Mouse (Mus musculus): Measurements from ENCODE around the gene Man1a. TPM values are rescaled to one million over a fixed set of nuclear protein-coding genes. Genes with fewer than 3 reads are reported as not detected.

Man1a gene
- polyA plus RNA-seq, 1 experiment from 2014 or later, result 5.8 TPM

DNA sequence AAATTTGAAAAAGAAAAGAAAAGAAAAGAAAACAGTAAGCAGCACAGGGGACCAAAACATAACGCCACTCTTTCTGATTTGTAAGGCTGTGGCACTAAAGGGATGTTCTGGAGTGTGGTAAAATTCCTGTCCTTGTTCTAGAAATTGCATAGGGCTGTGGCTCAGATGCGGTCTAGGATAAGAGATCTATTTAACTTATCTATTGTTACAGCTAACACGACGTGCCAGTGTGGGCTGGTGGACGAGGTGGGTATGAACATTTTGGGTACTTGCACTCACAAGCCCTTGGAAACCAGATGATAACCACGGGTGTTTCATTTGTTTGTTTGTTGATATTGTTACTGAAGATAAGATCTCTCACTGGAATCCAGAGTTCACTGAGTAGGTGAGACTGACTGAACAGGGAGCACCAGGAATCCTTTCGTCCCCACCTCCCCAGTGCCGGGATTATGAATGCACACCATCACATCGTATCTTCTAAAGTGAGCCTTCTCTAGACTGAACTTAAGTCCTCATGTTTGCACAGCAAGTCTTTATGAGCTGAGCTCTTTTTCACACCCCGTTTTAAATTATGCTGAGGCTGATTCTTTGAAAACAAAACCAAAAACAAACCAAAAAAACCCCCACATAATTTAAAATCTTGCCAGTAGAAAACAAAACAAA lies 38.9 kb downstream of the Man1a start:
- DNase-seq, result no peak
- no peak overlapping the region for H3K27ac ChIP-seq (replicated peaks; ENCODE audit: low read depth, low read length)
- no peaks in the 10 kb centered on the region for H3K9me3 ChIP-seq (ENCODE audit: control insufficient read depth, low read length)
- no peak overlapping the region for H3K4me2 ChIP-seq (ENCODE audit: low read length)
- no peaks in the 10 kb centered on the region for H3K27me3 ChIP-seq (ENCODE audit: control insufficient read depth, insufficient read depth, low read length)
- no peak for ATAC-seq (ENCODE audit: low FRiP score, low TSS enrichment)
- WGBS, result 89% methylated on average over 10 of the region's 10 CpGs
- H3K4me3 ChIP-seq (replicated peaks; ENCODE audit: low read depth, low read length), result no peak overlapping the region
- H3K4me1 ChIP-seq (ENCODE audit: control insufficient read depth, insufficient read depth, low read length), result no peaks in the 10 kb centered on the region
- H3K36me3 ChIP-seq (ENCODE audit: control insufficient read depth, insufficient read depth, low read length), result no peaks in the 10 kb centered on the region
- H3K9ac ChIP-seq (replicated peaks; ENCODE audit: low read length), result no peak overlapping the region

- H3K4me3 ChIP-seq (replicated peaks; ENCODE audit: low read depth, low read length), result no peak overlapping the region
- DNase-seq, result no peak
- H3K27ac ChIP-seq (replicated peaks; ENCODE audit: low read depth, low read length), result no peak overlapping the region
- 95% methylated on average over 1 of the region's 1 CpGs for WGBS
- H3K4me2 ChIP-seq (ENCODE audit: low read length), result no peak overlapping the region
- no peaks in the 10 kb centered on the region for H3K27me3 ChIP-seq (ENCODE audit: control insufficient read depth, insufficient read depth, low read length)
- no peaks in the 10 kb centered on the region for H3K4me1 ChIP-seq (ENCODE audit: control insufficient read depth, insufficient read depth, low read length)
- no peak for ATAC-seq (ENCODE audit: low FRiP score, low TSS enrichment)
- H3K9ac ChIP-seq (replicated peaks; ENCODE audit: low read length), result no peak overlapping the region
- H3K36me3 ChIP-seq (ENCODE audit: control insufficient read depth, insufficient read depth, low read length), result no peaks in the 10 kb centered on the region
- H3K9me3 ChIP-seq (ENCODE audit: control insufficient read depth, low read length), result no peaks in the 10 kb centered on the region
Measured at GRCm38 (mm10) chr10:54035586-54035985, 40.8 kb downstream of the Man1a start.

- Histone ChIP-seq H3K9me3 (ENCODE audit: control insufficient read depth, low read length) (no peaks in the 10 kb centered on the region), H3K9ac (replicated peaks; ENCODE audit: low read length) (no peak overlapping the region), H3K36me3 (ENCODE audit: control insufficient read depth, insufficient read depth, low read length) (no peaks in the 10 kb centered on the region), H3K27ac (replicated peaks; ENCODE audit: low read depth, low read length) (no peak overlapping the region), H3K4me3 (replicated peaks; ENCODE audit: low read depth, low read length) (no peak overlapping the region), H3K4me2 (ENCODE audit: low read length) (no peak overlapping the region), H3K4me1 (ENCODE audit: control insufficient read depth, insufficient read depth, low read length) (no peaks in the 10 kb centered on the region), H3K27me3 (ENCODE audit: control insufficient read depth, insufficient read depth, low read length) (no peaks in the 10 kb centered on the region)
- WGBS, result 78% methylated on average over 2 of the region's 2 CpGs
- DNase-seq (no peak), ATAC-seq (ENCODE audit: low FRiP score, low TSS enrichment) (no peak)
Measured at GRCm38 (mm10) chr10:54034779-54035178, 41.6 kb downstream of the Man1a start.

DNA sequence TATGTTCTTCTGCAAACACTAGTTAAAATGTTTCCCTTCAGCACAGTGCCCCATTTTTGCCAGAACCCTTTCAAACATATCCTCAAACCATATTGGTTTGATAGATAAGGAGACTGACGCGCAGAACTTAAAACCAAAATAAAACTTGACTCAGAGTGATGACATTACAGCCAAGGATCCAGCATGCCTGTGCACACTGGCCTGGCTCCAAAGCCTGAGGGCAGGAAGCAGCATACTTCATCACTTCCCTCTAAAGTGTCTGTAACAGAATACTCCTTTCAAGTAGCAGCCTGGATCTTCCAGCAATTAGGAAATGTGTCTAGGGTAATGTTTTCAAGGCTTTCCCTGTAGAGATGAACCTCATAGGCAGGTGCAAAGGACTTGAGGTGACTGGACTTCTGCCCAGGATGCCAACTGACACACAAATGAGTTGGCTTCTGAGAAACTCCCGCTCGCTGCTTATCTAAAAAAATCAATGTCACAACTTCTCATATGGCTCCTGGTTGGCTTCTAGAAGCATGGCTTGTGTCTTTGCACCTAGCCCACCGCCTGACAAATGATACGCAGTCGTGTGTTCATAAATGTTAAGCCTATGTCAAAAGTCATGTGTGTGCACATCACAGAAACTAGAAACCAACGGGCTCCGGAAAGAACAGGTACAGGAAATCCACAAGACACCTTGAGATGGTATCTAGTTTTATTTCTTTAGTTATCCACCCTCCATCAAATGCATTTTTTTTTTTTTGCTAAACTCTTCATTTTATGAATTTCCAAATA lies 43.9 kb downstream of the Man1a start:
- Histone ChIP-seq H3K4me3 (replicated peaks; ENCODE audit: low read depth, low read length) (no peak overlapping the region), H3K27me3 (ENCODE audit: control insufficient read depth, insufficient read depth, low read length) (no peaks in the 10 kb centered on the region), H3K4me1 (ENCODE audit: control insufficient read depth, insufficient read depth, low read length) (no peaks in the 10 kb centered on the region), H3K9ac (replicated peaks; ENCODE audit: low read length) (no peak overlapping the region), H3K27ac (replicated peaks; ENCODE audit: low read depth, low read length) (no peak overlapping the region), H3K36me3 (ENCODE audit: control insufficient read depth, insufficient read depth, low read length) (no peaks in the 10 kb centered on the region), H3K4me2 (ENCODE audit: low read length) (no peak overlapping the region), H3K9me3 (ENCODE audit: control insufficient read depth, low read length) (no peaks in the 10 kb centered on the region)
- no peak for DNase-seq
- 94% methylated on average over 9 of the region's 9 CpGs for WGBS
- no peak for ATAC-seq (ENCODE audit: low FRiP score, low TSS enrichment)

- Histone ChIP-seq H3K36me3 (ENCODE audit: control insufficient read depth, insufficient read depth, low read length) (no peaks in the 10 kb centered on the region), H3K27ac (replicated peaks; ENCODE audit: low read depth, low read length) (no peak overlapping the region), H3K9ac (replicated peaks; ENCODE audit: low read length) (no peak overlapping the region), H3K9me3 (ENCODE audit: control insufficient read depth, low read length) (no peaks in the 10 kb centered on the region), H3K4me2 (ENCODE audit: low read length) (no peak overlapping the region), H3K27me3 (ENCODE audit: control insufficient read depth, insufficient read depth, low read length) (no peaks in the 10 kb centered on the region), H3K4me3 (replicated peaks; ENCODE audit: low read depth, low read length) (no peak overlapping the region), H3K4me1 (ENCODE audit: control insufficient read depth, insufficient read depth, low read length) (no peaks in the 10 kb centered on the region)
- no peak for DNase-seq
- WGBS, result 92% methylated on average over 4 of the region's 4 CpGs
- no peak for ATAC-seq (ENCODE audit: low FRiP score, low TSS enrichment)
Measured at GRCm38 (mm10) chr10:54028866-54029265, 47.5 kb downstream of the Man1a start.

DNA sequence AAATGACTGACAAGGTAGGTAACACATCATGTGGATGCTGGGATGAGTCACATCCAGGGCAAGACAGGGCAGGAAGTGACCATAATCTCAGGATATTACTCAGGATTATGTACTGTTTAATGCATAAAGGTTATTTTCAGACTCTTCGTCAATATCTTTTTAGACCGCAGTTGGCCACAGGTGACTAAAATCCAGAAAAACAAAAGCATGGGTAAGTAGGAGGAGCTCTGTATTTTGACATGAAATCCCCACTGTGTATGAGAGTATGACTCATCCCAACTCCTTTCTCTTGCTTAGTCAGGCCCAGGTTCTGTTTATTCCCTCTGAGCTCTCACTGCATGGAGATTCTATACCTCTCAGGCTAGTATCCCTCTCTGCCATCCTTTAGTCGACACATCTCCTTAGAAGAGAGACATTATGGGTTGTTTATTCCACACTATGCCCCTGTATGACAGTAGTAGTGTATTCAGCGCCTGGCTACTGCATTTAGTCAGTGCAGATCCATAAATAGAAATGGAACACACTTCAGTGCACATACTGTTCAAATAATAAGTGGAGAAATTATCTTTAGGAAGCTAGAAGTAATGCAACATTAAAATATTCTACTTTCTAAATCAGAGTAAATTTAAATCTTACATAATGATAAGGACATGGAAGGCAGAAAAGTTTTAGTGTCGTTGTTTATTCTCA lies 49.5 kb downstream of the Man1a start:
- WGBS, result 89% methylated on average over 5 of the region's 5 CpGs
- Histone ChIP-seq H3K4me2 (ENCODE audit: low read length) (no peak overlapping the region), H3K27ac (replicated peaks; ENCODE audit: low read depth, low read length) (no peak overlapping the region), H3K27me3 (ENCODE audit: control insufficient read depth, insufficient read depth, low read length) (no peaks in the 10 kb centered on the region), H3K9me3 (ENCODE audit: control insufficient read depth, low read length) (no peaks in the 10 kb centered on the region), H3K4me1 (ENCODE audit: control insufficient read depth, insufficient read depth, low read length) (no peaks in the 10 kb centered on the region), H3K9ac (replicated peaks; ENCODE audit: low read length) (no peak overlapping the region), H3K36me3 (ENCODE audit: control insufficient read depth, insufficient read depth, low read length) (no peaks in the 10 kb centered on the region), H3K4me3 (replicated peaks; ENCODE audit: low read depth, low read length) (no peak overlapping the region)
- DNase-seq (no peak), ATAC-seq (ENCODE audit: low FRiP score, low TSS enrichment) (no peak)

GRCm38 (mm10) chr10:54026101-54026500 lies 50.3 kb downstream of the Man1a start:
- H3K4me1 ChIP-seq (ENCODE audit: control insufficient read depth, insufficient read depth, low read length), result no peaks in the 10 kb centered on the region
- no peak for DNase-seq
- H3K9ac ChIP-seq (replicated peaks; ENCODE audit: low read length), result no peak overlapping the region
- H3K27ac ChIP-seq (replicated peaks; ENCODE audit: low read depth, low read length), result no peak overlapping the region
- no peaks in the 10 kb centered on the region for H3K36me3 ChIP-seq (ENCODE audit: control insufficient read depth, insufficient read depth, low read length)
- no peaks in the 10 kb centered on the region for H3K27me3 ChIP-seq (ENCODE audit: control insufficient read depth, insufficient read depth, low read length)
- WGBS, result 89% methylated on average over 4 of the region's 4 CpGs
- H3K4me3 ChIP-seq (replicated peaks; ENCODE audit: low read depth, low read length), result no peak overlapping the region
- H3K9me3 ChIP-seq (ENCODE audit: control insufficient read depth, low read length), result no peaks in the 10 kb centered on the region
- H3K4me2 ChIP-seq (ENCODE audit: low read length), result no peak overlapping the region
- no peak for ATAC-seq (ENCODE audit: low FRiP score, low TSS enrichment)

DNA sequence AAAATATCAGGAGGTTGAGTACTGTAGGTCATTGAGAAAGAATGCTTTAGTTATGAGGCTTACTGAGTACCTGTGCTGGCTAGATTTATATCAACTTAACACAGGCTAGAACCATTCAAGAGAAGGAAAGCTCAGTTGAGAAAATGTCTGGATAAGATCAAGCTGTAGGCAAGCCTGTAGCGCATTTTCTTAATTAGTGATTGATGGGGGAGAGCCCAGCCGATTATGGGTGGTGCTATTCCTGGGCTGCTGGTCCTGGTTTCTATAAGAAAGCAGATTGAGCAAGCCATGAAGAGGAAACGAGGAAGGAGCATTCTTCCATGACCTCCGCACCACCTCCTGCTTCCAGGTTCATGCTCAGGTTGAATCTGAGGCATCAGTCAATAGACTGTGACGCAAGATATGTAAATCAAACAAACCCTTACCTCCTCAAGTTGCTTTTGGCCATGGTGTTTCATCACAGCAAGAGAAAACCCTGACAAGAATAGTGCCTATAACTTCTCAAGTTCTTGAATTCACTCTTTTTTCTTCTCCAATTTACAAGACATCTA lies 58.4 kb downstream of the Man1a start:
- no peak overlapping the region for H3K9ac ChIP-seq (replicated peaks; ENCODE audit: low read length)
- no peaks in the 10 kb centered on the region for H3K9me3 ChIP-seq (ENCODE audit: control insufficient read depth, low read length)
- H3K4me3 ChIP-seq (replicated peaks; ENCODE audit: low read depth, low read length), result no peak overlapping the region
- DNase-seq, result no peak
- H3K27me3 ChIP-seq (ENCODE audit: control insufficient read depth, insufficient read depth, low read length), result no peaks in the 10 kb centered on the region
- ATAC-seq (ENCODE audit: low FRiP score, low TSS enrichment), result no peak
- WGBS, result 83% methylated on average over 5 of the region's 5 CpGs
- H3K36me3 ChIP-seq (ENCODE audit: control insufficient read depth, insufficient read depth, low read length), result no peaks in the 10 kb centered on the region
- H3K27ac ChIP-seq (replicated peaks; ENCODE audit: low read depth, low read length), result no peak overlapping the region
- H3K4me2 ChIP-seq (ENCODE audit: low read length), result no peak overlapping the region
- H3K4me1 ChIP-seq (ENCODE audit: control insufficient read depth, insufficient read depth, low read length), result 0 out of 2 replicates have a peak, but pooled peaks cover 4% of the 10 kb centered on the region

All from midbrain, embryonic 14.5 days (tissue).